Mouse (Mus musculus) spleen, postnatal 0 days (tissue): ENCODE results near the gene Il2rb. TPM values are rescaled to one million over a fixed set of nuclear protein-coding genes. Genes with fewer than 3 reads are reported as not detected.

Experiments used
- polyA plus RNA-seq: library from polyadenylated mRNA; unstranded; fragments of >200 nt; fragmentation: Nextera tagmentation; extraction: Ambion mirVana; gene quantifications from 2 replicates; pipeline ENCODE4 v1.2.1, GENCODE M21; 2015

Gene Il2rb
- polyA plus RNA-seq, result 2.8 and 4.1 TPM in 2 replicates

GRCm38 (mm10) chr15:78494968-78495406 lies at the start of gene Il2rb:
Gene Il2rb, minus strand, starts transcription at chr15:78495271.

GRCm38 (mm10) chr15:78544561-78545001 lies 49.5 kb upstream of the Il2rb start, which contains the start of gene Sstr3:
Gene Sstr3, minus strand, starts transcription at chr15:78544685.

GRCm38 (mm10) chr15:78530671-78531450 lies 35.8 kb upstream of the Il2rb start, which contains the start of gene C1qtnf6:
Gene C1qtnf6, minus strand, starts transcription at chr15:78531416.

GRCm38 (mm10) chr15:78468379-78468937 lies 26.6 kb downstream of the Il2rb start, which contains the start of gene Tmprss6:
Gene Tmprss6, minus strand, starts transcription at chr15:78468634.

Other genes with a start within 250 kb of the Il2rb start
- gene Csf2rb2, start 189.6 kb downstream of the Il2rb start, polyA plus RNA-seq, result 2.0 and 2.5 TPM in 2 replicates
- 10.7 and 15.6 TPM in 2 replicates for gene Csf2rb, start 169.5 kb downstream of the Il2rb start, polyA plus RNA-seq
- not detected in 2 replicates for gene Tex33, start 99.4 kb downstream of the Il2rb start, polyA plus RNA-seq
- gene Tst, start 89.4 kb downstream of the Il2rb start, polyA plus RNA-seq, result 28.7 and 36.2 TPM in 2 replicates
- gene Mpst, start 88.9 kb downstream of the Il2rb start, polyA plus RNA-seq, result 5.7 and 5.9 TPM in 2 replicates
- 15.1 and 17.1 TPM in 2 replicates for gene Kctd17, start 66.7 kb downstream of the Il2rb start, polyA plus RNA-seq
- 0.11 and 0.30 TPM in 2 replicates for gene Tmprss6, start 26.6 kb downstream of the Il2rb start, polyA plus RNA-seq
- 8.1 and 10.1 TPM in 2 replicates for gene C1qtnf6, start 36.1 kb upstream of the Il2rb start, polyA plus RNA-seq
- not detected in 2 replicates for gene Sstr3, start 49.4 kb upstream of the Il2rb start, polyA plus RNA-seq
- gene Rac2, start 77.5 kb upstream of the Il2rb start, polyA plus RNA-seq, result 213 and 273 TPM in 2 replicates
- 22.1 and 29.7 TPM in 2 replicates for gene Cyth4, start 101.8 kb upstream of the Il2rb start, polyA plus RNA-seq
- 0.05 TPM in 2 replicates for gene Elfn2, start 223.5 kb upstream of the Il2rb start, polyA plus RNA-seq